Mouse (Mus musculus) heart, adult 2 months (tissue): ENCODE measurements around the gene Tiam2.

Experiments used
- EP300 ChIP-seq: fragments of 200-500 bp; IDR thresholded peaks from 2 replicates; pipeline ENCODE4 v1.6.1; 2011; ENCODE audit warnings: low read depth, low read length, control low read depth; ENCODE audit not compliant: insufficient read depth
- POLR2A ChIP-seq: fragments of 200-500 bp; IDR thresholded peaks from 2 replicates; pipeline ENCODE4 v1.6.1; 2011; ENCODE audit warnings: mild to moderate bottlenecking, low read depth, low read length, control low read depth; ENCODE audit not compliant: insufficient read depth

GRCm38 (mm10) chr17:3405350-3406073 is 79.1 kb downstream of the Tiam2 start:
- TF ChIP-seq EP300 (no peak), POLR2A (no peak)
